Mouse (Mus musculus) heart, embryonic 14.5 days (tissue): ENCODE data around the gene Wif1. TPM values are rescaled to one million over a fixed set of nuclear protein-coding genes. Genes with fewer than 3 reads are reported as not detected.

Experiments
- polyA plus RNA-seq: library from polyadenylated mRNA; unstranded; fragments of >200 nt; fragmentation: Nextera tagmentation; extraction: Ambion mirVana; gene quantifications from 2 replicates; pipeline ENCODE4 v1.2.1, GENCODE M21; 2014

Gene Wif1
- polyA plus RNA-seq, 1 experiment from 2014 or later, result 13.2 TPM

Other genes with a start within 250 kb of the Wif1 start
- gene Msrb3, start 134.9 kb upstream of the Wif1 start, polyA plus RNA-seq, result 38.7 and 41.0 TPM in 2 replicates
- 3.8 and 4.4 TPM in 2 replicates for gene Lemd3, start 54.6 kb upstream of the Wif1 start, polyA plus RNA-seq